Mouse (Mus musculus) lung, embryonic 15.5 days (tissue): ENCODE data around the gene Gm364. TPM values are rescaled to one million over a fixed set of nuclear protein-coding genes. Genes with fewer than 3 reads are reported as not detected.

Source experiments
- ATAC-seq: fragments of 200-750 bp; cut with Nextera tagmentation; 2 replicates; pipeline ENCODE4 v1.8.0; 2017; ENCODE audit warnings: moderate number of reproducible peaks, borderline replicate concordance; ENCODE audit not compliant: low FRiP score, low TSS enrichment; ENCODE audit errors: extremely low read depth
- H3K27ac ChIP-seq: fragments of 300-500 bp; sonication (generic); 2 replicates; pipeline ENCODE4 v1.5.1; 2015; ENCODE audit warnings: moderate library complexity, mild to moderate bottlenecking, inconsistent platforms
- H3K27me3 ChIP-seq: fragments of 300-500 bp; sonication (generic); 2 replicates; pipeline ENCODE4 v1.6.1; 2015; ENCODE audit warnings: inconsistent platforms
- H3K36me3 ChIP-seq: fragments of 300-500 bp; sonication (generic); 2 replicates; pipeline ENCODE4 v1.6.1; 2015; ENCODE audit warnings: inconsistent platforms
- H3K4me1 ChIP-seq: fragments of 300-500 bp; sonication (generic); 2 replicates; pipeline ENCODE4 v1.6.1; 2015; ENCODE audit warnings: inconsistent platforms
- H3K4me2 ChIP-seq: fragments of 300-500 bp; sonication (generic); 2 replicates; pipeline ENCODE4 v1.6.1; 2015; ENCODE audit warnings: inconsistent platforms, mild to moderate bottlenecking, moderate library complexity
- H3K4me3 ChIP-seq: fragments of 300-500 bp; sonication (generic); 2 replicates; pipeline ENCODE4 v1.5.1; 2015; ENCODE audit warnings: mild to moderate bottlenecking, inconsistent platforms
- H3K9ac ChIP-seq: fragments of 300-500 bp; sonication (generic); 2 replicates; pipeline ENCODE4 v1.6.1; 2015; ENCODE audit warnings: inconsistent platforms
- H3K9me3 ChIP-seq: fragments of 300-500 bp; sonication (generic); 2 replicates; pipeline ENCODE4 v1.6.1; 2016; ENCODE audit warnings: inconsistent platforms
- WGBS: fragments of 180-500 bp; shearing (Covaris S2); methylation state at CpG from one replicate; pipeline ENCODE4 v1.1.7; 2015; 5-methylcytosine and 5-hydroxymethylcytosine counted together
- polyA plus RNA-seq: library from polyadenylated mRNA; unstranded; fragments of >200 nt; fragmentation: Nextera tagmentation; extraction: Ambion mirVana; gene quantifications from 2 replicates; pipeline ENCODE4 v1.2.1, GENCODE M21; 2015

Gm364 gene
- polyA plus RNA-seq = not detected in 2 replicates

DNA sequence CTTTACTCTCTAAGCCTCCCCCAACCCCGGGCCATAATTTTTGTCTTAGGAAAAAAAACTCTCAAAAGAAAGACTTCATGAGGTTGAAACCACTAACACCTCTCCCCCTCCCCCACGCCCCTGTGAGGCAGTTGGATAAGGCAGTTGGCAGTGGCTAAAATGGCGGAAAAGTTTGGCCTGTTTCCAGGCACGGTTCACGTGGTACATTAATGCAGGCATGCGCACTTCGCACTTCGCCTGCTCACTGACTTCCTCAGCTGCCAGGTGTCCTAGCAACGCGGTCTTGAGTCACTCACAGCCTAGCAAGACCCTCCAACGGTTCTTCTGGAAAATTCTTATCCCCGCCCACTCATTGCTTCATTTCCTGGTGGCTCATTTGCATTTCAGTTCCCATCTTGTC is at the start of gene Gm364:
Gene Gm364, plus strand, starts transcription at position 386 of the 400 bp plus-strand sequence.
- no peak for ATAC-seq
- Histone ChIP-seq H3K4me3 (no peak within 1 kb of the TSS), H3K36me3 (no peaks in the 10 kb centered on the region), H3K27ac (no peak within 1 kb of the TSS), H3K9ac (no peak within 1 kb of the TSS), H3K9me3 (no peaks in the 10 kb centered on the region), H3K4me2 (no peak within 1 kb of the TSS), H3K27me3 (no peaks in the 10 kb centered on the region), H3K4me1 (no peaks in the 10 kb centered on the region)
- WGBS = 86% methylated on average over 12 of the region's 12 CpGs

DNA sequence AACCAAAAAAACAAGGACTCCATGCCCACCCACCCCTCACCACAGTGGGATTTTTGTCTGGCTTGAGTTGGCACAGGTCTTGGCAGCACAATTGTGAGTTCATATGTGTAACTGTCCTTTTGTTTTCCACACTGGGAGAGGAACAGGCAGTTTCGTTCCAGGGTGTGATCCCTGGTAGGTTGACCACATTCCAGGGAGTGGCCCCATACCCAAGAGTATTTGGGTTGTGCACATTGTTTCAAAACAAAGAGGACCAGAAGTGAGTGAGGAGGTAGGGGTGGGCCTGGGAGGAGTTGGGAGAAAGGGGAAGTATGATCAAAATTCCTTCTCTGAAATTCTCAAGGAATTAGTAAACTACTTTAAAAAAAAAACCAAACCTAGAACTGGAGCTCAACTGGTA is 49.6 kb upstream of the Gm364 start:
- Histone ChIP-seq H3K27ac (no peak overlapping the region), H3K27me3 (no peaks in the 10 kb centered on the region), H3K4me2 (no peak overlapping the region), H3K36me3 (no peaks in the 10 kb centered on the region), H3K4me3 (no peak overlapping the region), H3K4me1 (no peaks in the 10 kb centered on the region), H3K9ac (no peak overlapping the region), H3K9me3 (no peaks in the 10 kb centered on the region)
- ATAC-seq = no peak
- 75% methylated on average over 1 of the region's 1 CpGs for WGBS

DNA sequence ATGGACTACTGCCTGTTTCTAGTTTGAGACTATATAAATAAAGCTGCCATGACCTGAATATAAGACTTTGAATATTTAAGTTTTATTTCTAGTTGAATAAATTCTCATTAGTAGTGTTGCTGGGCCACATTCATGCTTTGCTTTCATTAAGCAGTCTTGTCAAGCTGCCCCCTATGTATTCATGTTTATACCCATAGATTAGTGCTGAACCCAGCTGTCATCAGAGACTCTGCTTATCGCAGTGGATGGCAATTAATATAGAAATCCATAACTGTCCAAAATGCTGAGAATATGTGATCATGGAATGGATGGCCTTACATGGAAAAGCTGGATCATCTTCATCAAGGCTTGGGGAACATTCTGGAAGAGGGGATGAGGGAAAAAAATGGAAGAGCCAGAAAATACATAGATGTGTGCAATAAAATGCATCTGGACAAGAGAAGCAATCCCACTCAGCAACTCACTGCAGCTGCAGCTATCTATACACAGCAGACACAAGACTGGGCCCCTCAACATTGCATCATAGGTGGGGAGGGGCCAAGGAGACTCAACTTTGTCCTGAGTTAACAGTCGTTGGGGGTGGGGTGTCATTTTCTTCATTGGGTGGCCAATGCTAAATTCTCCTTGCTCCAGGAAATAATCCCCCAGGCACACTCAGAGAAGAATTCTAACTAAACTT is 43.9 kb upstream of the Gm364 start:
- no peaks in the 10 kb centered on the region for H3K27me3 ChIP-seq
- no peak for ATAC-seq
- no peak overlapping the region for H3K27ac ChIP-seq
- H3K4me2 ChIP-seq = no peak overlapping the region
- H3K36me3 ChIP-seq = no peaks in the 10 kb centered on the region
- 57% methylated on average over 2 of the region's 2 CpGs for WGBS
- no peaks in the 10 kb centered on the region for H3K4me1 ChIP-seq
- no peaks in the 10 kb centered on the region for H3K9me3 ChIP-seq
- no peak overlapping the region for H3K9ac ChIP-seq
- H3K4me3 ChIP-seq = no peak overlapping the region

DNA sequence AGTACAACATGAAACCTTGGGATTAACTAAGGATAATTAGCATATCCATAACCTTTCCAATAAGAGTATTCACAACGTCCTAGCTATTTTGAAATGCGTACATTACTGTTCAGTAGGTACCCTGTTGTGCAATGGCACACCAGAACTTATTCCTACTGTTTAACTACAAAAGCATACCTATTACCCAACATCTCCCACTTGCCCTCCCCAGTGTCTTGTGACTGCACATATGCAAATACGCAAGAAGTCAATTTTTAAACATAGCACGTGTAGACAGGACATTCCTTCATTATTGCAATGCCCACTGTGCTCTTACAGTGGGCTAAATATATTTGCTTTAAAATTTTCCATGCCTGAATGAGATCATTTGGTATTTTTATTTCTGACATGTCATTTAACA is 36.0 kb upstream of the Gm364 start:
- Histone ChIP-seq H3K9me3 (no peaks in the 10 kb centered on the region), H3K4me1 (no peaks in the 10 kb centered on the region), H3K36me3 (0 out of 2 replicates have a peak, but pooled peaks cover 10% of the 10 kb centered on the region), H3K4me2 (no peak overlapping the region), H3K27me3 (no peaks in the 10 kb centered on the region), H3K27ac (no peak overlapping the region), H3K9ac (no peak overlapping the region), H3K4me3 (no peak overlapping the region)
- no peak for ATAC-seq
- 72% methylated on average over 4 of the region's 4 CpGs for WGBS

DNA sequence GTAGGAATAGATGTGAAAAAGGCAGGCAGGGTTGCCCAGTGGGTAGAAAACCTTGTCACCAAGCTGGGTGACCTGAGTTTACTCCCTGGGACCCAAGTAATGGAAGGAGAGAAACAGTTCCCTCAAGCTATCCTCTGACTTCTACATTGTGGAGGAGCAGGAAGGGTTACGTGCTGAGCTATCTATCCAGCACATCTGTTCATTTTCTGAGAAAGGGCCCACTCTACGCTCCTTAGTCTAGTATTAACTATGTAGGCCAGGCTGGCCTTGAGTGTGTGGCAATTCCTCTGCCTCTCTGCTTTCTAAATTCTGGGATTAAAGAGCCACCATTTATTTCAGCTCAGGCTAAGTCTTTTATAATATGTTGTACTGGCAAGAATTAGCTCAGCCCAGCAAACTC is 35.4 kb upstream of the Gm364 start:
- no peaks in the 10 kb centered on the region for H3K9me3 ChIP-seq
- no peak overlapping the region for H3K4me3 ChIP-seq
- WGBS = 88% methylated on average over 2 of the region's 2 CpGs
- no peak for ATAC-seq
- peaks cover 12% of the 10 kb centered on the region; the same call in 1 of the 2 replicates for H3K36me3 ChIP-seq
- H3K27me3 ChIP-seq = no peaks in the 10 kb centered on the region
- H3K4me1 ChIP-seq = no peaks in the 10 kb centered on the region
- no peak overlapping the region for H3K9ac ChIP-seq
- no peak overlapping the region for H3K27ac ChIP-seq
- no peak overlapping the region for H3K4me2 ChIP-seq

DNA sequence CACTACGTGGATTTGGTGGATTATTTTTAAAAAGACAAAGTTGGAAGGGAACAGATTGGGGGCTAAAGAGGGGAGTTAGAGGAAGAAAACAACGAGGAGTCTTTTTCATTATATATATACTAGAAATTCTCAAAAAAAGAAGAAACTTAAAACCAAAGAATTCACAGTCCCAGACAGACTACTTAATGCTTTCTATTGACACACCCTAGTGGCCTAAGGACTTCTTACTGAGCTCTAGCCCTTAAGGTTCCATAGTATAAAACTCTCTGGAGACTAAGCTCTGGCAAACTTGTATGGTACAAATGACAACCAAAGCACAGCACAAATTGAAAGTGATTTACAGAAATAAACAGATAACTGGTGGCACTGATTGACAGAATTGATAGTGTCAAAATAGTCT is 34.9 kb upstream of the Gm364 start:
- peaks cover 17% of the 10 kb centered on the region; the same call in 1 of the 2 replicates for H3K36me3 ChIP-seq
- WGBS = 88% methylated on average over 2 of the region's 2 CpGs
- H3K4me2 ChIP-seq = no peak overlapping the region
- no peaks in the 10 kb centered on the region for H3K27me3 ChIP-seq
- no peaks in the 10 kb centered on the region for H3K4me1 ChIP-seq
- ATAC-seq = no peak
- no peak overlapping the region for H3K27ac ChIP-seq
- no peak overlapping the region for H3K9ac ChIP-seq
- no peak overlapping the region for H3K4me3 ChIP-seq
- H3K9me3 ChIP-seq = no peaks in the 10 kb centered on the region

DNA sequence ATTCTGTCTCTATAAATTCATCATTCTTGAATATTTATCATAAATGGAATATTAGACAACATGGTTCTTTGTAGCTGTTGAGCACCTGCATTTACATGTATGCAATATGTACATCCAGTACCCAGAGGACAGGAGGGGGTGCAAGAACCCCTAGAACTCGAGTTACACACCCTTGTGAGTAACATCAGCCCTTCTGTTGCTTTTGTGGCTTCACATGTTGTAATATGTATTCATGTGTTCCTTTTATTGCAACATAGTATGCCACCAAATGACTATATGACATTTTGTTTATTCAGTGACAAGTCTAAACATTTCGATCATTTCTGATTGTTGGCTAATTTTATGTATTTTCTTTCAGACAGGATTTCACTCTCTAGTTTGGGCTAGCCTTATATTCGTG is 31.9 kb upstream of the Gm364 start:
- Histone ChIP-seq H3K27ac (no peak overlapping the region), H3K4me3 (no peak overlapping the region), H3K4me1 (no peaks in the 10 kb centered on the region), H3K9me3 (no peaks in the 10 kb centered on the region), H3K9ac (no peak overlapping the region), H3K36me3 (peaks cover 19% of the 10 kb centered on the region; the same call in 1 of the 2 replicates), H3K27me3 (no peaks in the 10 kb centered on the region), H3K4me2 (no peak overlapping the region)
- ATAC-seq = no peak
- WGBS = 69% methylated on average over 3 of the region's 3 CpGs

DNA sequence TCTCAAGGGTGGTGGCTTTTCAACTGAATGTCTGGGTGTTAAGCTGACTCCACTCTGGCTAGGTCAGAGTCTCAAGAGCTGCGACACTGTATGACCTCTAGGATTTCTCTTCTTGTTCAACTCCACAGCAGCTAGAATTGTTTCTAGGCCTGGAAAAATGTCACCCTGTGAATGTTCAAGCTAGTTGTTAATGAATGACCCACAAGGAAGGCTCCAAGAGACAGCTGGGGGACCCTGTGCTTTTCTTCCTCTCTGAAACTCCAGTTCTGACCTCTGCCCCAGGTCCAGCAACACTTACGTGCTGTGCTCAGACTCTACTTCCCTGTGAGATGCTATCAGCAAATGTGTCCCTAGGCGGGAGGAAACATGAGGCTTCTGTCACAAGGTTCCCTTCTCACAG is 30.4 kb upstream of the Gm364 start:
- H3K4me1 ChIP-seq = no peaks in the 10 kb centered on the region
- no peak overlapping the region for H3K4me2 ChIP-seq
- H3K9ac ChIP-seq = no peak overlapping the region
- ATAC-seq = no peak
- H3K27ac ChIP-seq = no peak overlapping the region
- H3K9me3 ChIP-seq = no peaks in the 10 kb centered on the region
- H3K4me3 ChIP-seq = no peak overlapping the region
- H3K27me3 ChIP-seq = no peaks in the 10 kb centered on the region
- 81% methylated on average over 3 of the region's 3 CpGs for WGBS
- peaks cover 23% of the 10 kb centered on the region; the same call in 1 of the 2 replicates for H3K36me3 ChIP-seq

DNA sequence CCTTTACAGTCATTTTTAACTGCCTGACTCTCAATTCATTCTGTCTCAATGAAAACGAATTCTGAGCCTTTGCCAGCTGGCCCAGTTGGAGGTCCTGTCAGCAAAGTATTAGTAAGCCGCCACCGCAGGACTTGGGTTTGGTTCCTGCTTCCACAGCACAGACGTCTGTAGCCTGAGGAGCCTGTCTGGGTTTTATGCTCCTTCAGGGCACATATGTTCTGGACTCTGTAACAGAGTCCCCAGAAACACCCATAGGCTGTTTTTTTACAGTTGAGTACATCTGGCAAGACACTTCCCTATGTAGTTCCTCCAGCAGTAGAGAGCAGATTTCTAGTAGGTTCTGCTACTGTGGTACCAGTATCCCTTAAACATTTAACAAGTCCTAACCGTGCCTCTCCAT is 28.0 kb upstream of the Gm364 start:
- no peak overlapping the region for H3K9ac ChIP-seq
- no peaks in the 10 kb centered on the region for H3K9me3 ChIP-seq
- WGBS = 61% methylated on average over 5 of the region's 5 CpGs
- H3K4me3 ChIP-seq = no peak overlapping the region
- ATAC-seq = no peak
- H3K4me2 ChIP-seq = no peak overlapping the region
- H3K4me1 ChIP-seq = no peaks in the 10 kb centered on the region
- no peaks in the 10 kb centered on the region for H3K27me3 ChIP-seq
- H3K27ac ChIP-seq = no peak overlapping the region
- H3K36me3 ChIP-seq = peaks cover 42% of the 10 kb centered on the region

DNA sequence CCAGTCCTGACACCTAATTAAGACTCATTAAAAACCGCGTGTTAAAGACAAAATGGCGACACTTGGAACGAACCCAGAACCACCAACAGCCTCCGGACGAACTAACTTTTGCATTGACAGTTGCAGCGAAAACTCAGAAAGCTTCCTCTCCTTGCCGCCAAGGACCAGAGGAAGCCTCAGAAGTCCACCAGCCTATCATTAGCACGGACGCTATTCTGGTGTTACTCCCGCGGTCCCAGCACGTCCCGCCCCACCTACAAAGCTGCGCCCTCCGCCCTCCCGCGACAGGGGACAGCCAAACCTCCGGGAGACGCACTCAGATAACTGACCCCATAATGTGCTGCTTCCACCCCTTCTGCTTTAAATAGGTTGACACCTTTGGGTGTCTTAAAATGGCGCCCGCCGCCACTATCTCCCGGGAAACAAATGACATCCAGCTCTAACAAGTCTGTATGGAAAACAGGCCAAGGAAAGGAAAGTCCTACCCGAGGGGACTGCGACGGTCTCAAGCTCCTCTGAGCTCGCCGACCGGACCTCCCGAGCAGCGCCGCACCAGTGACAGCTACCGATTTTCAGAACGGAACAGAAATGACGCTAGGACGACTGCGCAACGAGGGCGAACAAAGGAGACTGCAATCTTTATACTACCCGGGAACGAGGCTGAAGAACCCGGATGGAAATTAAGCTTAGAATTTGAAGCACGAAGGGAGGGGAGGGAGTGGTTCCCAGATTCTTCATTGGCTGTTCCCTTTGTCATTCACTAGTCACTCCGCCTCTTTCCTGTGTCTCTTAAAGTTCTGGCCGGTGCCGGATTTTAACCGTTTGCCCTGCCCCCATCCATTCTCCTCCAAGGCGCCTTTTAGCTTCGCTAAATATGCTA is 16.3 kb upstream of the Gm364 start, which contains the start of gene Rbmx:
Gene Rbmx, minus strand, starts transcription at position 670 of the 880 bp plus-strand sequence.
- no peaks in the 10 kb centered on the region for H3K4me1 ChIP-seq
- H3K36me3 ChIP-seq = peaks cover 6% of the 10 kb centered on the region
- peak within 1 kb of the TSS; percentile 92 for H3K27ac ChIP-seq
- WGBS = 15% methylated on average over 50 of the region's 50 CpGs
- no peaks in the 10 kb centered on the region for H3K27me3 ChIP-seq
- H3K4me2 ChIP-seq = peak within 1 kb of the TSS; percentile 46
- peak; percentile 95 for ATAC-seq
- H3K4me3 ChIP-seq = peak within 1 kb of the TSS; percentile 59
- H3K9me3 ChIP-seq = no peaks in the 10 kb centered on the region
- H3K9ac ChIP-seq = peak within 1 kb of the TSS; percentile 65

DNA sequence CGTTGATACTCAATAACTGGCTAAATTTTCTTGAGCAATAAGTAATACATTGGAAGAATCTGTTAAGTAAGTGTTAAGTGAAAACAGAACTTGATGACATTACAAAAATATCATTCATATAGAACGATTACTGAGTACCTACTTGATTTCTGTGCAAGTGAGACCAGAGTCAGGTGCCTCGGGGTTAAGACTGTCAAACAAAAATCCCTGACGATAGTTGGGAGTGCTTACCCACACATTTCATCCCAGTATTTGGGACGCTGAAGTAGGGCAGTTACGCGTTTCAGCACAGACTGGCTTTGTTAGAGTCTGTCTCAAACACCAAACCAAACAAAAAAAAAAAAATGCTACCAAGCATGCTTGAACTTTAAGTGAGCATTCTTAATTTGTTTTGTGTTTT is 15.5 kb upstream of the Gm364 start:
- 0 out of 2 replicates have a peak overlapping the region, but pooled peaks have one; percentile 33 for H3K27ac ChIP-seq
- peak overlapping the region; percentile 41 for H3K4me2 ChIP-seq
- H3K9me3 ChIP-seq = no peaks in the 10 kb centered on the region
- ATAC-seq = no peak
- H3K36me3 ChIP-seq = peaks cover 4% of the 10 kb centered on the region; the same call in 1 of the 2 replicates
- H3K9ac ChIP-seq = no peak overlapping the region
- H3K4me3 ChIP-seq = peak overlapping the region; percentile 59; the same call in 1 of the 2 replicates
- no peaks in the 10 kb centered on the region for H3K27me3 ChIP-seq
- 24% methylated on average over 7 of the region's 7 CpGs for WGBS
- H3K4me1 ChIP-seq = no peaks in the 10 kb centered on the region

DNA sequence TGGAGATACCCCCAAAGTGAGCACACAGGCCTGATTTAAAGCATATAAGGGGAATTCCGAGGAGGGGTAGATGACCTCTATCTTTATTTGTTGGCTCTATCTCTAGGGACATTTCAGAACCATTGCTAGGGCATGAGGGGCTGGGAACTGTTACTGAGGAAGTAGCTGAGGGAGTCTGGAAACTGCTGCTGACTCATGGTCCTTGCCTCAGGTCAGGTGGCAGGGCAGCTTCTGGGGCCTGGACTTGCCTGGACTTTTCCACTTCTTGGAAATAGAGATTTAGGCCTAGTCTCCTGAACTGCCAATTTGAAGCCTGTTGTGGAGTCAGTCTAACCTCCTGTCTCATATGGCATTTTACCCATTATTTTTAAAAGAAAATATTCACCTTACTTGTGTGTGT is 7.6 kb upstream of the Gm364 start:
- no peak overlapping the region for H3K4me3 ChIP-seq
- H3K27me3 ChIP-seq = no peaks in the 10 kb centered on the region
- no peaks in the 10 kb centered on the region for H3K36me3 ChIP-seq
- no peak overlapping the region for H3K9ac ChIP-seq
- H3K9me3 ChIP-seq = no peaks in the 10 kb centered on the region
- no peak for ATAC-seq
- WGBS = 73% methylated on average over 1 of the region's 1 CpGs
- no peaks in the 10 kb centered on the region for H3K4me1 ChIP-seq
- H3K27ac ChIP-seq = no peak overlapping the region
- H3K4me2 ChIP-seq = no peak overlapping the region
